Comparison of ENCODE assay signal across 26 mouse cellular contexts in genomic region chr6:131344346-131344745, GRCm38 (mm10). TPM values are rescaled to one million over a fixed set of nuclear protein-coding genes. Genes with fewer than 3 reads are reported as not detected.
"Had no signal": no experiment of that assay in that cellular context is flagged by ENCODE, and none has a peak within 500 bp of the region (broad histone marks: within the 10 kb centered on the region; RNA-seq: fewer than 3 reads in every experiment).

No protein-coding gene starts in this region.

- H3K4me2 ChIP-seq: heart, embryonic 11.5 days; heart, embryonic 13.5 days; heart, embryonic 15.5 days; hindbrain, embryonic 13.5 days; hindbrain, embryonic 15.5 days; limb, embryonic 12.5 days; liver, embryonic 11.5 days; liver, embryonic 13.5 days; liver, embryonic 15.5 days had no signal

- DNase-seq: gastrocnemius, postnatal 14 days; gastrocnemius, postnatal 36 days; heart, adult 11 months; heart, adult 2 months; heart, postnatal 14 days; heart, postnatal 36 days; kidney, adult 2 months; kidney, adult 9 months; kidney, postnatal 10 days; kidney, postnatal 25 days; kidney, postnatal 4 days; liver; liver, embryonic 13.5 days had no signal

- H3K27ac ChIP-seq: heart, adult 2 months; heart, embryonic 13.5 days; heart, embryonic 15.5 days; hindbrain, embryonic 13.5 days; hindbrain, embryonic 15.5 days; layer of hippocampus, adult 2 months; left cerebral cortex, adult 2 months; limb, embryonic 10.5 days; limb, embryonic 12.5 days; liver, embryonic 13.5 days; liver, embryonic 15.5 days had no signal

- ATAC-seq: inflammation-experienced regulatory T-cells, adult 6 months; intestine, embryonic 16.5 days had no signal

- H3K9ac ChIP-seq: heart, embryonic 13.5 days; heart, embryonic 15.5 days; hindbrain, embryonic 13.5 days; hindbrain, embryonic 15.5 days; limb, embryonic 12.5 days; liver, embryonic 13.5 days; liver, embryonic 15.5 days had no signal

- H3K9me3 ChIP-seq: heart, embryonic 13.5 days; heart, embryonic 15.5 days; hindbrain, embryonic 13.5 days; hindbrain, embryonic 15.5 days; limb, embryonic 10.5 days; limb, embryonic 12.5 days; liver, embryonic 13.5 days; liver, embryonic 15.5 days had no signal

- H3K27me3 ChIP-seq: heart, embryonic 13.5 days; heart, embryonic 15.5 days; hindbrain, embryonic 13.5 days; hindbrain, embryonic 15.5 days; limb, embryonic 12.5 days; liver, embryonic 13.5 days had no signal

- H3K36me3 ChIP-seq: heart, embryonic 13.5 days; heart, embryonic 15.5 days; hindbrain, embryonic 13.5 days; hindbrain, embryonic 15.5 days; limb, embryonic 10.5 days; limb, embryonic 12.5 days; liver, embryonic 13.5 days; liver, embryonic 15.5 days had no signal

- H3K4me1 ChIP-seq: heart, embryonic 13.5 days; heart, embryonic 15.5 days; hindbrain, embryonic 13.5 days; hindbrain, embryonic 15.5 days; limb, embryonic 10.5 days; limb, embryonic 12.5 days; liver, embryonic 13.5 days; liver, embryonic 15.5 days had no signal

- H3K4me3 ChIP-seq: heart, adult 2 months; heart, embryonic 13.5 days; heart, embryonic 15.5 days; hindbrain, embryonic 13.5 days; hindbrain, embryonic 15.5 days; layer of hippocampus, adult 2 months; left cerebral cortex, adult 2 months; limb, embryonic 10.5 days; limb, embryonic 12.5 days; liver, embryonic 13.5 days; liver, embryonic 15.5 days had no signal

RNA-seq across cellular contexts. Expression of gene Styk1, which starts 9.1 kb away (rescaled TPM):
- polyA plus RNA-seq: inflammation-experienced regulatory T-cells, adult 6 months had no signal
